Mouse (Mus musculus) liver, postnatal 0 days (tissue): ENCODE results near the gene Gm28043.

Experiments used
- CTCF ChIP-seq: sonication (generic); IDR thresholded peaks from 2 replicates; pipeline ENCODE4 v1.5.1; 2016; ENCODE audit warnings: antibody characterized with exemption, low read depth
- EP300 ChIP-seq: IDR thresholded peaks from 2 replicates; pipeline ENCODE4 v1.6.1; 2016; ENCODE audit warnings: antibody characterized with exemption, low read depth, mild to moderate bottlenecking

DNA sequence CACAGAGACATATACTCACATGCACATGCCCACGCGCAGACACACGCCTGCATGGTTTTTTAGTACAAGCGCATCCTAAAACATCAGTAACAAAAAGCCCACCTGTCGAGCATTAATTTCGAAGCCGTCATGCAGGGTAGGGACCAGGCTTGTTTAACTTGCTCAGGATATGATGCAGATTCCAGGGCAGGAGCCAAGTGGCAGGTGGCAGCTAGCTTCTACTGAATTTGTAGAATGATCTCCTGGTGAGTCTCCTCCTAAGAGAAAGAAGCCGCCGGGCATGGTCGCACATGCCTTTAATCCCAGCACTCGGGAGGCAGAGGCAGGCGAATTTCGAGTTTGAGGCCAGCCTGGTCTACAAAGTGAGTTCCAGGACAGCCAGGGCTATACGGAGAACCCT, 15.6 kb upstream of the Gm28043 start:
- TF ChIP-seq CTCF (no peak), EP300 (no peak)
